In the genomic region with DNA sequence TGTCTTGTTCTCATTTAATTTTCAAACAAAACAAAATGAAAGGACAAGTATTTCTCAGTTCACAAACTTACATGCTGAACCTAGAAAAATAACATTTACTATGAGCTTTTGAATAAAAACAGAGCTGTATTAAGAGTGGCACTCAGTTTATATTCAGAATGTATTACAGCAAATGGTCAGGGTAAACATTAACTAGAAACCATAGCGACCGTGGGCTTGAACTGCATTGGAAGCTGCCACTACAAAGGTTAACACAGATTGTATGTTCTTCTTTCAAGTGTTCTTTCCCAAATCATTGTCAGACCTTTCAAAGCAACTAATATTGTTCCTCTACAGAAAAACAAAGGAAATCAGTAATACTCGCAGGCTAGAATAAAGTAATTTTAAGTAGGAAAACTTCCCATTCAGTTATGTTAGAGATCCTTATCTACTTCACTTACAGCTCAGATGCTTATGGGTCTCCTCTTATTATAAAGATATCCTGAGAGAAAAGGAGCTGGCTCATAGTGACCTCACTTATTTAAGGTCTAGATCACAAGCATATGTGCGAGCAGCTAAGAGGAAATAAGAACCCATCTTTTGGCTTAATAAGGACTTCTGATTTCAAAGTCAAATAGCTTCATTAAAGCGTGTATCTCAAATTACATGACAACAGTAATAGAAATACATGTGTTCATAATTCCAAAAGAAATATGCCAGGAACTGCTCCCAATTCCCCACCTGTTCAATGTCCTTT, we compare ENCODE assay signal across 26 mouse cellular contexts. TPM values are rescaled to one million over a fixed set of nuclear protein-coding genes. Genes with fewer than 3 reads are reported as not detected.
DNase-seq lines count a peak whose midpoint lies in the region; ATAC-seq and TF ChIP-seq lines count a peak whose summit lies in the region.
"Had no signal": no experiment of that assay in that cellular context is flagged by ENCODE, and none has a peak within 500 bp of the region (broad histone marks: within the 10 kb centered on the region; RNA-seq: fewer than 3 reads in every experiment).

No protein-coding gene starts in this region.

- H3K9ac ChIP-seq in MEL (ENCODE audit: control insufficient read depth, low read depth, low read length, poor library complexity, severe bottlenecking), result no peak overlapping the region
- no peak overlapping the region for H3K9ac ChIP-seq in liver, embryonic 15.5 days
- H3K9ac ChIP-seq: forebrain, embryonic 13.5 days; heart, embryonic 15.5 days; liver, embryonic 13.5 days; lung, embryonic 15.5 days; midbrain, embryonic 13.5 days had no signal

- TF ChIP-seq CTCF in kidney, adult 2 months (conservative IDR thresholded peaks at IDR 0.05; ENCODE audit: insufficient read depth, insufficient read length, low read depth, low read length), result no peak
- TF ChIP-seq CTCF in MEL (IDR thresholded peaks at IDR 0.05 in 2 of 3, conservative IDR thresholded peaks at IDR 0.05 in 1 of 3; ENCODE audit: control insufficient read depth in 1 of 3, insufficient read depth in 1 of 3, low read depth in 2 of 3, low read length in 3 of 3, poor library complexity in 1 of 3, severe bottlenecking in 1 of 3), result no peak

- no peak for TF ChIP-seq POLR2A in kidney, adult 2 months (IDR thresholded peaks at IDR 0.05; ENCODE audit: low read depth, low read length)
- TF ChIP-seq POLR2A in MEL (IDR thresholded peaks at IDR 0.05; ENCODE audit: control insufficient read depth in 1 of 2, insufficient read depth in 1 of 2, low read depth in 1 of 2, low read length in 2 of 2, poor library complexity in 1 of 2), result no peak

- H3K4me2 ChIP-seq in liver, embryonic 15.5 days, result 0 out of 2 replicates have a peak overlapping the region, but pooled peaks have one; percentile 2
- H3K4me2 ChIP-seq: forebrain, embryonic 13.5 days; heart, embryonic 15.5 days; liver, embryonic 13.5 days; lung, embryonic 15.5 days; midbrain, embryonic 13.5 days had no signal

- peak; percentile 52 for DNase-seq in kidney, adult 2 months
- no peak for DNase-seq in kidney, postnatal 4 days
- peak; percentile 36 for DNase-seq in kidney, postnatal 14 days
- no peak for DNase-seq in kidney, postnatal 10 days
- DNase-seq in MEL (ENCODE audit: low read depth, low spot score), result no peak
- no peak for DNase-seq in frontal cortex, postnatal 10 days (ENCODE audit: low spot score in 2 of 2)
- DNase-seq in adrenal gland, postnatal 36 days, result no peak
- DNase-seq: adrenal gland, postnatal 10 days; cerebellum, adult 11-12 months; cerebellum, postnatal 10 days; gastrocnemius, postnatal 25 days; liver, embryonic 13.5 days; lung, postnatal 4 days; right cerebral cortex, postnatal 14 days; spleen, adult 18-20 months; thymus, postnatal 14 days had no signal

- H3K9me3 ChIP-seq in MEL (replicated peaks; ENCODE audit: insufficient read depth, low read length), result no peaks in the 10 kb centered on the region
- no peaks in the 10 kb centered on the region for H3K9me3 ChIP-seq in liver, embryonic 15.5 days (replicated peaks)
- H3K9me3 ChIP-seq: forebrain, embryonic 13.5 days; G1E; heart, embryonic 10.5 days; heart, embryonic 15.5 days; liver, embryonic 13.5 days; lung, embryonic 15.5 days; megakaryocyte, embryonic 14.5 days; midbrain, embryonic 13.5 days had no signal

- no peak for TF ChIP-seq RAD21 in MEL (IDR thresholded peaks at IDR 0.05; ENCODE audit: low read depth, low read length)

- H3K27me3 ChIP-seq in kidney, adult 2 months (replicated peaks; ENCODE audit: control insufficient read depth, insufficient read depth, low read length), result no peaks in the 10 kb centered on the region
- no peaks in the 10 kb centered on the region for H3K27me3 ChIP-seq in MEL (ENCODE audit: control insufficient read depth in 1 of 2, insufficient read depth in 2 of 2, low read length in 2 of 2)
- no peaks in the 10 kb centered on the region for H3K27me3 ChIP-seq in liver, embryonic 15.5 days
- H3K27me3 ChIP-seq: forebrain, embryonic 13.5 days; heart, embryonic 15.5 days; liver, embryonic 13.5 days; lung, embryonic 15.5 days; megakaryocyte, embryonic 14.5 days; midbrain, embryonic 13.5 days; Patski had no signal

- peaks cover 1% of the 10 kb centered on the region; the same call in 1 of the 2 replicates for H3K36me3 ChIP-seq in kidney, adult 2 months (ENCODE audit: control insufficient read depth, insufficient read depth, low read length)
- H3K36me3 ChIP-seq in MEL (ENCODE audit: control insufficient read depth in 1 of 2, insufficient read depth in 2 of 2, low read length in 2 of 2), result peaks cover 54 to 69% of the 10 kb centered on the region in 2 experiments
- H3K36me3 ChIP-seq in liver, embryonic 15.5 days (replicated peaks), result peaks cover 21% of the 10 kb centered on the region

- peaks cover 14% of the 10 kb centered on the region; the same call in 1 of the 2 replicates for H3K4me1 ChIP-seq in kidney, adult 2 months (ENCODE audit: control insufficient read depth, insufficient read depth, low read length)
- H3K4me1 ChIP-seq in MEL (ENCODE audit: control insufficient read depth in 1 of 2, insufficient read depth in 2 of 2, low read length in 2 of 2), result peaks cover 8 to 41% of the 10 kb centered on the region in 2 experiments
- peaks cover 7% of the 10 kb centered on the region for H3K4me1 ChIP-seq in liver, embryonic 15.5 days (replicated peaks)

- 37% methylated on average over 5 of the region's 5 CpGs for WGBS in kidney, adult 2 months
- WGBS in liver, embryonic 15.5 days (ENCODE audit: insufficient replicate concordance), result 85% methylated on average over 5 of the region's 5 CpGs

- peak overlapping the region; percentile 87 for H3K27ac ChIP-seq in kidney, adult 2 months (ENCODE audit: insufficient read depth, low read depth, low read length)
- H3K27ac ChIP-seq in MEL (ENCODE audit: control insufficient read depth, low read depth, low read length), result peak overlapping the region; percentile 41; the same call in 1 of the 2 replicates
- no peak overlapping the region for H3K27ac ChIP-seq in liver, embryonic 15.5 days (replicated peaks)
- H3K27ac ChIP-seq: forebrain, embryonic 13.5 days; heart, embryonic 10.5 days; heart, embryonic 15.5 days; liver, embryonic 13.5 days; lung, embryonic 15.5 days; midbrain, embryonic 13.5 days had no signal

- no peak for TF ChIP-seq EP300 in MEL (IDR thresholded peaks at IDR 0.05; ENCODE audit: low read depth in 1 of 2, low read length in 2 of 2)

- ATAC-seq in liver, embryonic 15.5 days (ENCODE audit: insufficient read depth), result no peak
- ATAC-seq: forebrain, embryonic 13.5 days; hindbrain, embryonic 16.5 days; midbrain, embryonic 13.5 days; Patski had no signal

- H3K4me3 ChIP-seq in kidney, adult 2 months (ENCODE audit: insufficient read depth, low read depth, low read length), result no peak overlapping the region
- H3K4me3 ChIP-seq in MEL (ENCODE audit: control insufficient read depth in 1 of 2, insufficient read depth in 1 of 2, low read depth in 2 of 2, low read length in 2 of 2), result no peak overlapping the region
- no peak overlapping the region for H3K4me3 ChIP-seq in liver, embryonic 15.5 days (replicated peaks)
- H3K4me3 ChIP-seq: forebrain, embryonic 13.5 days; heart, embryonic 10.5 days; heart, embryonic 15.5 days; liver, embryonic 13.5 days; lung, embryonic 15.5 days; megakaryocyte, embryonic 14.5 days; midbrain, embryonic 13.5 days had no signal

- H3K79me2 ChIP-seq in MEL (ENCODE audit: control insufficient read depth, insufficient read depth, low read length, poor library complexity), result peaks cover 47% of the 10 kb centered on the region

TF ChIP-seq in MEL, 35 proteins besides CTCF, POLR2A, EP300 and RAD21:
- TF ChIP-seq TAL1 (IDR thresholded peaks at IDR 0.05; ENCODE audit: low read length) (no peak), GATA1 (IDR thresholded peaks at IDR 0.05; ENCODE audit: low read depth, low read length) (0 out of 2 replicates have a peak, but pooled peaks have one; percentile 19)
TF ChIP-seq in MEL: peak in this region for 1.

RNA-seq across cellular contexts. Expression of a gene that starts 9.8 kb away (rescaled TPM):
- 19.1 and 19.4 TPM in 2 replicates for polyA plus RNA-seq in kidney, adult 2 months (2012; rRNA removed)
- total RNA-seq in MEL (2012; rRNA removed), result 26.4 and 34.8 TPM in 2 replicates
- polyA plus RNA-seq in MEL (2012; ENCODE audit: insufficient read depth in 1 of 2, insufficient read length in 2 of 2, low read depth in 1 of 2, low replicate concordance in 2 of 2, missing spikeins in 1 of 2), result 100 to 1,000 TPM in 1 of 2 experiments, 10 to 100 TPM in 1; 23.3 to 114 TPM
- 2.6 and 4.1 TPM in 2 replicates for polyA plus RNA-seq in liver, embryonic 15.5 days (2015; fragmentation: Nextera tagmentation; extraction: Ambion mirVana)
- total RNA-seq in adrenal gland, postnatal 36 days (2021), result 10 to 100 TPM; 47.4 to 55.2 TPM

Comparison
In these comparisons a context has a peak if more than half of its experiments do, and no peak if none do; other contexts are left out.
1. DNase-seq: peak in kidney, adult 2 months (single experiment) and kidney, postnatal 14 days (single experiment); none in kidney, postnatal 4 days (0 of 2), kidney, postnatal 10 days (single experiment), MEL (single experiment), frontal cortex, postnatal 10 days (0 of 2) and adrenal gland, postnatal 36 days (0 of 2).